Mouse (Mus musculus): Measurements from ENCODE around the gene Sycp3.

DNA sequence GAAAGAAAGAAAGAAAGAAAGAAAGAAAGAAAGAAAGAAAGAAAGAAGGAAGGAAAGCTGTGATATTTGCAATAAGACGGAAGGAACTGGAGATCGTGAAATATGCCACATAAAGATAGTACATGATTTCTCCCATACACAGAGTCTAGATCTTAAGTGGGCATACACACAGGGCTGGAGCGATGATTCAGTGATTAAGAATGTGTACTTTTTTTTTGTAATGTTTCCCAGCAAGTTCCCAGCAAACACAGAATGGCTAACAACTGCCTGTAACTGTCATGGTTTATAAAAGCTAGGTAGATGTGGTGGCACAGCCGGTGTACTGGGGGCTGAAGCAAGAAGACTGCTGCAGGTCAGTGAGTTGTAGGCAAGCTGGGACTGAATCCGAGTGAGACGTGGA lies 7.4 kb upstream of the Sycp3 start:
- TF ChIP-seq POLR2A (IDR thresholded peaks at IDR 0.05; ENCODE audit: control insufficient read depth, extremely low read depth, insufficient read depth, low read length, poor library complexity) (no peak), CTCF (IDR thresholded peaks at IDR 0.05; ENCODE audit: borderline replicate concordance, control insufficient read depth, extremely low read depth, insufficient read depth, low read length, poor library complexity) (no peak)
